Mouse (Mus musculus) stomach, postnatal 0 days (tissue): Measurements from ENCODE around the gene Ankrd24.

Source experiments
- CTCF ChIP-seq: IDR thresholded peaks from 2 replicates; pipeline ENCODE4 v1.5.1; 2016; ENCODE audit warnings: antibody characterized with exemption, low read depth, mild to moderate bottlenecking, moderate library complexity
- EP300 ChIP-seq: optimal IDR thresholded peaks from 2 replicates; pipeline ENCODE3; 2016; ENCODE audit warnings: antibody characterized with exemption

GRCm38 (mm10) chr10:81626994-81627835, 1.1 kb upstream of the Ankrd24 start, which contains the start of gene Sirt6:
- TF ChIP-seq EP300 (no peak), CTCF (peak; percentile 2; the same call in 1 of the 2 replicates)
